Mouse (Mus musculus) brain, embryonic 14.5 days (tissue): ENCODE results near the gene Sec13. TPM values are rescaled to one million over a fixed set of nuclear protein-coding genes. Genes with fewer than 3 reads are reported as not detected.
A peak's percentile ranks its signal among the peaks of the same experiment; 100 is the strongest.
"Not testable (repeated sequence)": the region's sequence is repeated elsewhere in the genome, so short reads cannot be mapped to it uniquely, and the experiment has no call there.

Experiments
- DNase-seq: peaks from one replicate; pipeline ENCODE4 v3.0.0-alpha.2; 2011; ENCODE audit warnings: low read depth
- CTCF ChIP-seq: fragments of 200-500 bp; IDR thresholded peaks from 2 replicates; pipeline ENCODE4 v1.5.1; 2012; ENCODE audit warnings: inconsistent platforms, mild to moderate bottlenecking, moderate library complexity, borderline replicate concordance; ENCODE audit not compliant: insufficient read depth, insufficient read length; ENCODE audit errors: extremely low read depth
- POLR2A ChIP-seq: fragments of 200-500 bp; IDR thresholded peaks from 2 replicates; pipeline ENCODE4 v1.6.1; 2012; ENCODE audit warnings: mild to moderate bottlenecking, inconsistent platforms, borderline replicate concordance; ENCODE audit not compliant: poor library complexity, insufficient read depth, insufficient read length, severe bottlenecking; ENCODE audit errors: extremely low read depth
- polyA plus RNA-seq: library from polyadenylated mRNA; depleted of rRNA; stranded (reverse); fragments of >200 nt; gene quantifications from 2 replicates; pipeline ENCODE4 v1.2.3, GENCODE M21; 2012

Gene Sec13
- polyA plus RNA-seq, 1 experiment = 183 TPM

DNA sequence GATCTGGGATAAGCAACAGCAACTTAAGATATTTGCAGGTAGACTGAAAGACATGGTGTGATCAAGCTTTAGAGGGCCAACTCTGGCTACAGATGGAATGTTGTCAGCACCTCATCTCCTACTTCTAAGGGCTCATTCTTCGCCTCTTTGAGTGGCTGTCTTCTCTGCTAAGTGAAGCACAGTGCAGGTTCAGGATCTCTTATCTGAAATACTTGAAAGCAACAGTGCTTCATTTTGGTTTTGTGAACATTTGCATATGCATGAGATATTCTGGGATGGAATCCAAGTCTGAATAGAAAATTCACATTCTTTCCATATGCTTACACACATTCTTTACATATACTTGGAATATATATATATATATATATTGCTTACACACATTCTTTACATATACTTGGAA is 1.8 kb upstream of the Sec13 start:
- peak; percentile 64 for DNase-seq
- TF ChIP-seq CTCF (no peak), POLR2A (no peak)

DNA sequence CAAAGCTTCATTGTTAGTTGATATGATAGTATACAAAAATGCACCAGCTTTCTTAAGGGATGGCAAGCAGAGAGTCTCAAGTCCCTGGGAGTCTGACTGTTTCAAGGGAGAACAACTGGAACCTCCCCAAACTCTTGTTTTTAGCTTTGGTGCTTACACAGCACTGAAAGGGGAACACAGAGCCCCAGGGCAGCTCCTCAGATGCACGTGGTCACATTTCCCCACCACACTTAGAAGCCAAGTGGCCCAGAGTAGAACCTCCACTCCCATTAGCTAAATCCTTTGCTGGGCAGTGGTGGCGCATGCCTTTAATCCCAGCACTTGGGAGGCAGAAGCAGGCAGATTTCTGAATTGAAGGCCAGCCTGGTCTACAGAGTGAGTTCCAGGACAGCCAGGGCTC is 882 bp upstream of the Sec13 start:
- TF ChIP-seq POLR2A (no peak), CTCF (no peak)

DNA sequence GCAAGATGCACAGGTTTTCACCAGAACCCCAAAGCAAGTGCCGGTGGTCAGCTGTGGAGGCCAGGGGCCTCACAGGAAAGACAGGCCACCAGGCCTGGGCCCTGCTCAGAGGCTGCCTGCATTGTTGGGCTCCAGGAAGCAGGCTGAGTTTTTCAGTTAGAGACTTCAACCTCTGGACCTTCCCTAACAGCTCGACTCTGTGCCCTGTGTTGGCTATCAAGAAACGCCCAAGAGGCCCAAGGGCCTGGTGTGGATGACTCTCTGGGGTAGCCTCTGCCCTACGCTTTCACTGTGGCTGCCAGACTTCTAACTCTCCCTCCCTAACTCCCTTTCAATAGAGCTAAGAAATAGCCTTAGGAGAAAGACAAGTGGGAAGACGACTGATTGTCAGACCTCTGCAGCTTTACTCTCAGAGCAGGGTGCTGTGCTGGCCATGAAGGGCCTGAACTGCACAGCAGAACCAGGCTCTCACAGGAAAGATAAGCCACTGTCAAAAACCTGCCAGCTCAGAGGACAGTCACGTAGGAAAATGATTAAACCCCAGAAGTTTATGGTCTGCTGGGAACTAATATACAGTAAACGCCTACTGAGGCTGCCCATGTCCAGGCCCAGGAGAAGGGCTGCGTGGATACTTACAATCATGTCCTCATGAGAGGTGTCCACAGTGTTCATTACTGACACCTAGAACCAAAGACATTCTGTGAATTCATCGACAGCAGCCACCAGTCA is 3.1 kb downstream of the Sec13 start:
- DNase-seq = no peak
- TF ChIP-seq POLR2A (no peak), CTCF (no peak)

More for the DNA sequence above, 882 bp upstream of the Sec13 start:
- no peak for DNase-seq

DNA sequence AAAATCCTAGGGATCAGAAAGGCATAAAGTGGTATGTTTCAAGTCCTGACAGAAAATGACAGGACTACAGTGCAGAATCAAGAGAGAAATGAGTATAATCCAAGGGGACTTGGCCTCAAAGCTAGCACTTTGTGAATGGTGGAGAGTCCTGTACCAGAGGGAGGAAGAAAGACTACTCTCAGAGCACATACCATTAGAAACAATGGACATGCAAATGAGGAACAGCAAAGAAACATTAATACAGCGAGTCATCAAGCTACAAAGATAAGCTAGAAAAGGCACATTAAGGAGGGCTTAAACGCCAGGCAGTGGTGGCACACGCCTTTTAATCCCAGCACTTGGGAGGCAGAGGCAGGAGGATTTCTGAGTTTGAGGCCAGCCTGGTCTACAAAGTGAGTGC is 9.2 kb downstream of the Sec13 start:
- TF ChIP-seq POLR2A (no peak), CTCF (no peak)
- no peak for DNase-seq

DNA sequence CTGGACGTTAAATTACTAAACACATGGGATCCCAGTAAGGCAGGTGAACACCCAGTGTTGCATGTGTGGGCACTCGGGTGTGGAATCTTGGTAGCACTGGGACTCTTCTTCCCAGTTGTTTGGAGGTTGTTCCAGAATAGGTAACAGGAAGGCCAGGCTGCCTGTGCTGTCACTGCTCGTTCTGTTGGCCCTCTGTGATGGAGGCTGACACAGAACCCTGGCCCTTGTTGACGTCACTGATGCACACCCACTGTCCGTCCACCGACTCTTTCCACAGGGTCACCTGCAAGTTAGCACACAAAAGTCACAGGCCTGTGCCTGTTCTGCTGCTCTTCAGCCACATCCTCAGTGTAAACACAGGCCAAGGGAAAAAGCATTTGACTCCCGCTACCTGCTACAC is 12.4 kb downstream of the Sec13 start:
- no peak for DNase-seq
- TF ChIP-seq CTCF (no peak), POLR2A (no peak)

DNA sequence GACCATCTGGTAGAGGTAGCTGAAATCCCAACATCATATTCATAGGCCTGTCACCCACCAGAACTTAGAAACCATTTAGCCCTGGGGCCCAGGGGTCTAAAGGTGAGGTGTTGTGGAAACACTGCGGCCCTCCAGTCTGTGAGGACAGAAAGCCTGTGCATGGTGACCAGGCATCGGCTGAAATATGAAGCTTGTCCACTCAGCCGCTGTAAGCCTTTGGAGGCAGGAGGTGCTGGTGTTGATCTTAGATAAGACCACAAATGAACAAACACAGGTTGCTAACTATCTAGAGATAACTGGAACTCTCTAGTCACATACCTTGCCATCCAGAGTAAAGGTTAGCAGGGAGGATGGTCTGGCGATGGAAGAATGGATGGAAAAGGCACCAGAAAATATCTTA is 19.5 kb downstream of the Sec13 start:
- TF ChIP-seq POLR2A (no peak), CTCF (no peak)

DNA sequence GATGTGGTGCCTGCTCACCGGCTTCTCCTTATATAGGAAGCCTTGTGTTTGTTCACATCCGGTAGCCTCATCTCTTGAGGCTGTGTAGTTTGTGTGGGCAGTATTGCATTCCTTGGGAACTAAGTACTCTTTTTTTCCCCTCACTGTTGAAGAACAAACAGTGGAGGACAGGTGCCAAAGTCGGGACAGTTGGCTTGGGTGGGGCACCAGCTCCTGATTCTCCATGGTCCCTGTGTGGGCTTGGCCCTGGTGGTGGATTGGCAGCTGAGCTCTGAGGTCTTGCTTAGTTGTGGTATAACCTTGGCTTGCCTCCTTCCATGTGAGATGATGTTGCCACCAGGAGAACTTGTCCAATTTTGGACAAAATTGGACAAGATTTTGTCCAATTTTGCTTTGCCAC is 20.7 kb downstream of the Sec13 start, which contains the start of gene Ghrl:
Ghrl (minus strand) TSS at position 3 of the 400 bp plus-strand sequence.
- DNase-seq = no peak
- TF ChIP-seq POLR2A (no peak), CTCF (no peak)

More for the DNA sequence above, 19.5 kb downstream of the Sec13 start:
- DNase-seq = no peak

DNA sequence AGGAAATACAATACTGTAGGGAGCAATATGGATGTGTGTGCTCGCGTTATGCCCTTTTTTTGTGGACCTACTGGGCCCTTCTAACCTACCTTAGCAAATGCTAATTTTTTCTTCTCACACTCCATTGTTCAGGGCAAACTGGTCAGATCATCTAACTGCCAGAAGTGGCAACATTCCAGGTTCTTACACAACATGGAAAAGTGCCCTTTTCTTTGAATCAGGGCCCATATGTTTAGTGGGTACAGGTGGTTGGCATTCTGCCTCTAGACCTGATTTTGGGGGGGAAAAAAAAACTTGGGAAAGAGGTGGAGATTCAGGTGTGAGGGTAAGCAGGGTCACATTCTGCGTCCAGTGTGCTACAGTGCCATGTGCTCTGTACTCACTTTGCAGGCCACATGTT is 23.0 kb downstream of the Sec13 start:
- DNase-seq = peak; percentile 3
- no peak for TF ChIP-seq POLR2A
- no peak for TF ChIP-seq CTCF

DNA sequence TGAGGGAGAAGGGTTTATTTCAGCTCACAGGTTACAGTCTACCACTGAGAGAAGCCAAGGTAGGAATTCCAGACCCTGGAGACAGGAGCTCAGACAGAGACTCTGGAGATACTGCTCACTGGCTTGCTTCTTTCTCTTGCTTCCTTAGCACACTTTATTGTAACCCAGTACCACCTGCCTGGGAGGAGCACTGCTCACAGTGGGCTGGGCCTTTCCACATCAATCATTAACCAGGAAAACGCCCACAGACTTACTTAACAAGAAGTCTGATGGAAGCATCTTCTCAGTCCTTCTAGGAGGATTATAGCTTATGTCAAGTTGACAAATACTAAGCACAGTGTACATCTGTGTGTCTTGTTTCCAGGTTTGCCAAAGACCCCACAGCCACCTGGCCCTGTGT is 25.7 kb downstream of the Sec13 start:
- no peak for DNase-seq
- TF ChIP-seq POLR2A (no peak), CTCF (no peak)

DNA sequence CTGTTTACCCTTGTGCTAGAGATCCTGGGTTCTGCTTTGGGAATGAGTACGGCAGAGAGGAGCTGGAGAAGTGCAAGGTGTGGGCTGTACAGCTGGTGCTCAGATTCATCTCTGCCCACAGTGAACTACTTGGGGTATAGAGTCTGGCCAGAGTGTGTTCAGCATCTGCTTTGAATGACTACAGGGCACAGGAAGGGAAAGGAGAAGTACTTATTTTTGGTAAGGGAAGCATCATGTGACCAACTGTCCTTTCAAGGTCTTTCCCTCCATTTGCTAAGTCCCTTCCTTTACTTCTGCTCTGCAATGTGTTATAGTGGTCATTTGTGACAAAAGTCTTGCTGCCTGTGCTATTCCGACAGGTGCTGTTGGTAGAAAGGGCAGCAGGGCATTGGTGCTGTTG is 26.3 kb downstream of the Sec13 start:
- TF ChIP-seq CTCF (no peak), POLR2A (no peak)
- no peak for DNase-seq

DNA sequence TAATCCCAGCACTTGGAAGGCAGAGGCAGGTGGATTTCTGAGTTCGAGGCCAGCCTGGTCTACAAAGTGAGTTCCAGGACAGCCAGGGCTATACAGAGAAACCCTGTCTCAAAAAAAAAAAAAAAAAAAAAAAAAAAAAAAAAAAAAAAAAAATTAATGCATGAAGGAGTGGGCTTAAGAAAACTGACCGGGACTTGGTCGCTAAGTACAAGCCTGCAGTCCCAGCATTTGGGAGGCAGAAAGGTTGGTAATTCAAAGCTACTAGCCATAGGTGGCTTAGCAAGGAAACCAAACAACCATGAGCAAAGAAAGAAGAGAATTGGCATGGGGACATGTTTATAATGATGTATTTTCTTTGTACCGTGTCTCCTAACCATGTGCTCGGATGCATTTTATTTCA is 27.2 kb downstream of the Sec13 start:
- DNase-seq = not testable (repeated sequence)

DNA sequence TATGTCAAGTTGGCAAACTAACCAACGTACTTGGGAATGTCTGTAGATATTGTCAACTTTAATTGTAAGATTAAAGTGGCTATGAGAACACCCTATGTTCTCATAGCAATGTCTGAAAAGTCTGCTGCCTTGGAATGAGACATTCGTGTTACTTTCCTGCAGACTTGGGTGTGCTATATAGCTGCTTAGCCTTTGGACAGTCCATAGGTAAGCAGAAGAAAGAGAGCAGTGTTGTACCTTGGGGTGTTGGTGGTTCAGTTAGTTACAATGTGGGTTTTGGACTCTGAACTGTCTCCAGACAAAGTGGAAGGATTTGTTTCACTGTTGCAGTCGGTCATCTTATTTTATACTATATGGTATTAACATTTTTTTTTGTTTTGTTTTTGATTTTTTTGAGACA is 27.8 kb downstream of the Sec13 start:
- TF ChIP-seq POLR2A (no peak), CTCF (no peak)
- no peak for DNase-seq

DNA sequence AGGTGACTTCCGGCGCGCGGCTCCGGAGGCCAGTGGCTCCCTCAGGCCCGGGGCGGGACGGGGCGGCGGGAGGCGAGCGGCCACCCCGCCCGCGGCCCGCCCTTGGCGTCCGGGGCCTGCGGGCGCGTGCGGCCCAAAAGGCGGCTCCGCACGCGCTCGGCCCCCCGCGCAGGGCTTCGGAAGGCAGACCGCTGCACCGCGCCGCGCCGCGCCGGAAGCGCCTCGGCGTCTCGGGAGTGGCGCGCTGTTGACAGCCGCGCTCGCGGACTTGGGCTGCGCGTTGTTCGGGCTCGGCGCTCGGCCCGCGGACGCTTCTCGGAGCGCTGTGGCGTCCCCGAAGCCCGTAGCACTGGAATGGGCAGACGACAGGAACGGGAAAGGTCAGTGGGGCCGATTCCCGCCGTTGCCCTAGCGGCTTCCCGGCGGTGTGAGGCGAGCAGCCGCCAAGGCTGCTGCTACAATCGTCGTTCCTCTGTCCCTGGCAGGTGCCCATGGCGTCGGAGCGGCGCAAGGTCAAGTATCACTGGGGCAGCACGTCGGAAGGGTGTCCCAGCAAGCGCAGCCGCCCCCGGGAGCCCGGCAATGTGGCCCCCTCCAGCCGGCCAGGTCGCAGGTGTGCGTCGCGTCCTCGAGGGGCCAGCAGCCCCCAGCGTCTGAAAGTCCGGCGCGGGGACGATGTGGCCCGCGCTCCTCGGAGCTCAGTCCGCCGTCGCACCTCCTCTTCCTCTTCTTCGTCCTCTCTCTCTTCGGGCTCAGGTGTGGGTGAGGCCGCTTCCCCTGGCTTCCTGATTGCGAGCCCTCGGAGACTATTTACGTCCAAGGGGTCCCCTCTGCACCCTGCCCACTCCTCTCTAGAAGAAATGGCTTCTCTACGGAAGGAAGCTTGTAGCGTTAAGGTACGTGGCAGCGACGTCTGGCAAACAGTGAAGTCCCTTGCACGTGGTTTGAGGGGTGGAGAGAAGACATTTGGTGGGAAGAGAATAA is 43.0 kb downstream of the Sec13 start:
- TF ChIP-seq POLR2A (no peak), CTCF (no peak)
- DNase-seq = peak; percentile 20
